Mouse (Mus musculus): ENCODE measurements around the gene Vegfa.
"Not testable (repeated sequence)": the region's sequence is repeated elsewhere in the genome, so short reads cannot be mapped to it uniquely, and the experiment has no call there.

Gene Vegfa

GRCm38 (mm10) chr17:45986915-45987314 is 45.3 kb downstream of the Vegfa start:
- no peak for DNase-seq

DNA sequence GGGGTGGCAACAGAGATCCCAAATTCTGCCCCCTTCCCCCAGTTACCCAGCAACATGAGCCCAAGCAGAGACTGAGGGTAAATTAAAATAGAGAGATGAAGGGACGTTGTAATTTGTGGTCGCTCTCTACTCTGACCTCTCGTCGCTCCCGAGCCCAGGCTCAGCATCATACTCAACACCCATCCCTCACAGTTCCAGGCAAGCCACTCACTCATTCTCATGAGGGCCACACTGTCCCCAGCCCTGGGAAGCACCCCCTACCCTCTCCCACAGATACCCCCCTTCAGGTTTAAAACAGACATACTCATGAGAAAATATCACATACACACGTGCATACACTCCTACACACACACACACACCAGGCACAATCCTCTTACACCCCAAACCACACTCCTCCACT is 45.8 kb downstream of the Vegfa start:
- DNase-seq, result no peak

DNA sequence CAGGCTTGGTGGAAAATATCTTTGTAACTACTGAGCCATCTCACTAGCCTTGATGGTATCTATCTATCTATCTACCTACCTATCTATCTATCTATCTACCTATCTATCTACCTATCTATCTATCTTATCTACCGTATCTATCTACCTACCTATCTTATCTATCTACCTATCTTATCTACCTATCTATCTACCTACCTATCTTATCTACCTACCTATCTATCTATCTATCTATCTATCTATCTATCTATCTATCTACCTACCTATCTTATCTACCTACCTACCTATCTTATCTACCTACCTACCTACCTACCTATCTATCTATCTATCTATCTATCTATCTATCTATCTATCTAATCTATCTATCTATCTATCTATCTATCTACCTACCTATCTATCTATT is 49.0 kb downstream of the Vegfa start:
- not testable (repeated sequence) for DNase-seq

- no peak for DNase-seq
Observed at GRCm38 (mm10) chr17:45981841-45982240, 50.3 kb downstream of the Vegfa start.

- no peak for DNase-seq
Observed at GRCm38 (mm10) chr17:45979025-45979805, 53.0 kb downstream of the Vegfa start.

DNA sequence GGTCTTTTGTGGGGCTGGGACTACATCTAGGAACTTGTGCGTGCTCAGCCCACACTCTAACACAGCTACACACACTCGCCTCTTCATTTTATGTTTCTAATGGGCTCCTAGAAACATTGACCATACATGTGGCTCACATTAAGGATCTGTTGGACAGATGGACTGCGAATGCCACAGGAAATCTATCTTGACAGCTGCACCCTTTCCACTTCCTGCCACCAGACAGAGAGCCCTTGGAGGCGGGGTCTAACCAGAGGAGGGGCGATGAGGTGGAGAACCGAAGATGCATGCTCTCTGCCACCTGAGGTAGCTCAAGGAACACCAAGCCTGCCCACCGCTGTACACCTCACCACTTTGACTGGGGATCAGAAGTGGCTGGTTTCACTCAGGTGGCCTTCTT is 57.7 kb downstream of the Vegfa start:
- peak; percentile 32 to 47 for DNase-seq

GRCm38 (mm10) chr17:45973214-45973613 is 59.0 kb downstream of the Vegfa start:
- DNase-seq, result no peak

DNA sequence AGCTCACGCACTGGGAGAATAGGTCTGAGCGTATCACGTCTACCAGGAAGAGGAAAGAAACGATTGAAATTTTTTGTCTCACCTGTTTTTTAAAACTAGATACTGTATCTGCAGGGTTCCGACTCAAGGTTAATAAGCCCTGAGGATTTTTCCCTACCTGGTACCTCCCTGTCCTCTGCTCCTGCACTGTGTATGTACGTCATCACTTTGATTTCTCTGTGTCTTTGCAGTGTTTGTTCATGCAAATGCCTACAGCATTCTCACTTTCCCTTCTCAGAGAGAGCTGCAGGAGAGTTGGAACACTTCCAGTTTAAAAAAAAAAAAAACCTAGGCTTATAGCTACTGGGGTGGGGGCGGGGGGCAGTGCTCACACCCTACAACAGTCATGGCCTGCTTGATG is 59.8 kb downstream of the Vegfa start:
- no peak for DNase-seq

DNA sequence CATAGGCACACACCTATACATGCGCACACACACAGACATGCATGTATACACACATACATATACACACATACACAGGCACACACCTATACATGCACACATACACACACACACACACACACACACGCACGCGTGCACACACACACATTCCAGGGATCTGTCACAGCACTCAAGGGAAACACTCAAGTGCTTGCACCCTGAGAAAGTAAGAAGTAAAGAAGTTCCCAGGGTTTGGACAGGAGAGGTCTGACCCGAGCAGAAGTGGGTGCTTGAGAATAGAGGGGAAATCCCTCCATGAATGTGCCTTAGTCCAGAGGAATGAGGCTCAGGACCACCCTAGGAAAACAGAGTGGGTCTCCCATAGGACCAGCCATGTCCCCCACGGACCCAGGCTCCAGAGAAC is 60.4 kb downstream of the Vegfa start:
- no peak for DNase-seq

- DNase-seq, result no peak
Observed at GRCm38 (mm10) chr17:45970741-45971550, 61.2 kb downstream of the Vegfa start.

GRCm38 (mm10) chr17:45969596-45969995 is 62.6 kb downstream of the Vegfa start:
- DNase-seq, result no peak

GRCm38 (mm10) chr17:45968341-45968740 is 63.8 kb downstream of the Vegfa start:
- no peak for DNase-seq

All from thymus, adult 18-20 months (tissue).